Mouse (Mus musculus): ENCODE data around the gene Kifc5b. TPM values are rescaled to one million over a fixed set of nuclear protein-coding genes. Genes with fewer than 3 reads are reported as not detected.
A peak's percentile ranks its signal among the peaks of the same experiment; 100 is the strongest.

The Kifc5b gene
- total and polyA plus RNA-seq, 3 experiments: 15.7 to 36.1 (median 23.0) TPM

- Histone ChIP-seq H3K4me3 (ENCODE audit: low read depth, low read length) (no peak overlapping the region; the same call in 1 of the 2 replicates), H3K4me1 (ENCODE audit: insufficient read depth, low read depth, low read length) (peaks cover 85% of the 10 kb centered on the region), H3K9me3 (replicated peaks) (no peaks in the 10 kb centered on the region), H3K27me3 (ENCODE audit: insufficient read depth, low read length) (peaks cover 9% of the 10 kb centered on the region; the same call in 1 of the 2 replicates), H3K36me3 (replicated peaks) (peaks cover 63% of the 10 kb centered on the region)
- DNase-seq (ENCODE audit: low spot score) (no peak), ATAC-seq (ENCODE audit: extremely low read depth, insufficient number of reproducible peaks, low FRiP score, poor library complexity, severe bottlenecking) (no peak)
- TF ChIP-seq CTCF (IDR thresholded peaks at IDR 0.05; ENCODE audit: low read depth, low read length): no peak
- no peak for TF ChIP-seq GATA2 (IDR thresholded peaks at IDR 0.05; ENCODE audit: borderline replicate concordance, low read depth, low read length)
- no peak for TF ChIP-seq GATA1 (IDR thresholded peaks at IDR 0.05; ENCODE audit: borderline replicate concordance, low read length)
- TF ChIP-seq TAL1 (conservative IDR thresholded peaks at IDR 0.05; ENCODE audit: low read depth, low read length): no peak
- TF ChIP-seq POLR2AphosphoS5 (IDR thresholded peaks at IDR 0.05; ENCODE audit: insufficient replicate concordance, low read depth, low read length): no peak
Observed at GRCm38 (mm10) chr17:26953726-26954125, 36.8 kb downstream of the Kifc5b start.

GRCm38 (mm10) chr17:26956309-26956708 lies 39.4 kb downstream of the Kifc5b start:
- no peaks in the 10 kb centered on the region; the same call in 1 of the 2 replicates for H3K27me3 ChIP-seq (ENCODE audit: insufficient read depth, low read length)
- DNase-seq (ENCODE audit: low spot score) (no peak), ATAC-seq (ENCODE audit: extremely low read depth, insufficient number of reproducible peaks, low FRiP score, poor library complexity, severe bottlenecking) (no peak)
- TF ChIP-seq GATA2 (IDR thresholded peaks at IDR 0.05; ENCODE audit: borderline replicate concordance, low read depth, low read length) (no peak), TAL1 (conservative IDR thresholded peaks at IDR 0.05; ENCODE audit: low read depth, low read length) (no peak), GATA1 (IDR thresholded peaks at IDR 0.05; ENCODE audit: borderline replicate concordance, low read length) (no peak)
- H3K4me1 ChIP-seq (ENCODE audit: insufficient read depth, low read depth, low read length): peaks cover 87% of the 10 kb centered on the region
- no peaks in the 10 kb centered on the region for H3K9me3 ChIP-seq (replicated peaks)
- peak overlapping the region; percentile 59; the same call in 1 of the 2 replicates for H3K4me3 ChIP-seq (ENCODE audit: low read depth, low read length)
- peaks cover 86% of the 10 kb centered on the region for H3K36me3 ChIP-seq (replicated peaks)

GRCm38 (mm10) chr17:26956895-26957294 lies 40.0 kb downstream of the Kifc5b start:
- peak; percentile 72 for DNase-seq (ENCODE audit: low spot score)
- Histone ChIP-seq H3K4me1 (ENCODE audit: insufficient read depth, low read depth, low read length) (peaks cover 82% of the 10 kb centered on the region), H3K4me3 (ENCODE audit: low read depth, low read length) (peak overlapping the region; percentile 59; the same call in 1 of the 2 replicates)

GRCm38 (mm10) chr17:26957872-26958271 lies 41.0 kb downstream of the Kifc5b start:
- TF ChIP-seq GATA1 (IDR thresholded peaks at IDR 0.05; ENCODE audit: borderline replicate concordance, low read length) (no peak), GATA2 (IDR thresholded peaks at IDR 0.05; ENCODE audit: borderline replicate concordance, low read depth, low read length) (no peak)
- Histone ChIP-seq H3K36me3 (replicated peaks) (peaks cover 88% of the 10 kb centered on the region), H3K4me1 (ENCODE audit: insufficient read depth, low read depth, low read length) (peaks cover 75% of the 10 kb centered on the region), H3K9me3 (replicated peaks) (no peaks in the 10 kb centered on the region), H3K4me3 (ENCODE audit: low read depth, low read length) (0 out of 2 replicates have a peak overlapping the region, but pooled peaks have one; percentile 59), H3K27me3 (ENCODE audit: insufficient read depth, low read length) (no peaks in the 10 kb centered on the region; the same call in 1 of the 2 replicates)
- DNase-seq (ENCODE audit: low spot score) (no peak), ATAC-seq (ENCODE audit: extremely low read depth, insufficient number of reproducible peaks, low FRiP score, poor library complexity, severe bottlenecking) (no peak)

More at GRCm38 (mm10) chr17:26956895-26957294, 40.0 kb downstream of the Kifc5b start:
- H3K36me3 ChIP-seq (replicated peaks): peaks cover 88% of the 10 kb centered on the region
- peak; percentile 66 for ATAC-seq (ENCODE audit: extremely low read depth, insufficient number of reproducible peaks, low FRiP score, poor library complexity, severe bottlenecking)
- no peaks in the 10 kb centered on the region for H3K9me3 ChIP-seq (replicated peaks)
- no peaks in the 10 kb centered on the region; the same call in 1 of the 2 replicates for H3K27me3 ChIP-seq (ENCODE audit: insufficient read depth, low read length)
- no peak for TF ChIP-seq GATA1 (IDR thresholded peaks at IDR 0.05; ENCODE audit: borderline replicate concordance, low read length)
- TF ChIP-seq CTCF (IDR thresholded peaks at IDR 0.05; ENCODE audit: low read depth, low read length): no peak
- TF ChIP-seq GATA2 (IDR thresholded peaks at IDR 0.05; ENCODE audit: borderline replicate concordance, low read depth, low read length): no peak
- TF ChIP-seq POLR2AphosphoS5 (IDR thresholded peaks at IDR 0.05; ENCODE audit: insufficient replicate concordance, low read depth, low read length): no peak
- TF ChIP-seq TAL1 (conservative IDR thresholded peaks at IDR 0.05; ENCODE audit: low read depth, low read length): peak; percentile 47

GRCm38 (mm10) chr17:26958880-26959279 lies 42.0 kb downstream of the Kifc5b start:
- H3K4me3 ChIP-seq (ENCODE audit: low read depth, low read length): no peak overlapping the region
- H3K36me3 ChIP-seq (replicated peaks): peaks cover 87% of the 10 kb centered on the region
- no peak for TF ChIP-seq POLR2AphosphoS5 (IDR thresholded peaks at IDR 0.05; ENCODE audit: insufficient replicate concordance, low read depth, low read length)
- TF ChIP-seq CTCF (IDR thresholded peaks at IDR 0.05; ENCODE audit: low read depth, low read length): no peak
- TF ChIP-seq TAL1 (conservative IDR thresholded peaks at IDR 0.05; ENCODE audit: low read depth, low read length): no peak
- TF ChIP-seq GATA1 (IDR thresholded peaks at IDR 0.05; ENCODE audit: borderline replicate concordance, low read length): no peak
- no peak for TF ChIP-seq GATA2 (IDR thresholded peaks at IDR 0.05; ENCODE audit: borderline replicate concordance, low read depth, low read length)
- no peaks in the 10 kb centered on the region for H3K9me3 ChIP-seq (replicated peaks)
- no peaks in the 10 kb centered on the region; the same call in 1 of the 2 replicates for H3K27me3 ChIP-seq (ENCODE audit: insufficient read depth, low read length)
- H3K4me1 ChIP-seq (ENCODE audit: insufficient read depth, low read depth, low read length): peaks cover 68% of the 10 kb centered on the region
- no peak for DNase-seq (ENCODE audit: low spot score)
- no peak for ATAC-seq (ENCODE audit: extremely low read depth, insufficient number of reproducible peaks, low FRiP score, poor library complexity, severe bottlenecking)

- peaks cover 64% of the 10 kb centered on the region for H3K4me1 ChIP-seq (ENCODE audit: insufficient read depth, low read depth, low read length)
- no peak for TF ChIP-seq TAL1 (conservative IDR thresholded peaks at IDR 0.05; ENCODE audit: low read depth, low read length)
- TF ChIP-seq CTCF (IDR thresholded peaks at IDR 0.05; ENCODE audit: low read depth, low read length): no peak
- no peak for TF ChIP-seq GATA2 (IDR thresholded peaks at IDR 0.05; ENCODE audit: borderline replicate concordance, low read depth, low read length)
- no peak for TF ChIP-seq POLR2AphosphoS5 (IDR thresholded peaks at IDR 0.05; ENCODE audit: insufficient replicate concordance, low read depth, low read length)
- TF ChIP-seq GATA1 (IDR thresholded peaks at IDR 0.05; ENCODE audit: borderline replicate concordance, low read length): no peak
- no peak overlapping the region for H3K4me3 ChIP-seq (ENCODE audit: low read depth, low read length)
- H3K36me3 ChIP-seq (replicated peaks): peaks cover 89% of the 10 kb centered on the region
- H3K9me3 ChIP-seq (replicated peaks): no peaks in the 10 kb centered on the region
- ATAC-seq (ENCODE audit: extremely low read depth, insufficient number of reproducible peaks, low FRiP score, poor library complexity, severe bottlenecking): no peak
- DNase-seq (ENCODE audit: low spot score): no peak
- H3K27me3 ChIP-seq (ENCODE audit: insufficient read depth, low read length): no peaks in the 10 kb centered on the region; the same call in 1 of the 2 replicates
Observed at GRCm38 (mm10) chr17:26959815-26960214, 42.9 kb downstream of the Kifc5b start.
